Comparison of ENCODE assay signal across 8 mouse cellular contexts in the genomic region with DNA sequence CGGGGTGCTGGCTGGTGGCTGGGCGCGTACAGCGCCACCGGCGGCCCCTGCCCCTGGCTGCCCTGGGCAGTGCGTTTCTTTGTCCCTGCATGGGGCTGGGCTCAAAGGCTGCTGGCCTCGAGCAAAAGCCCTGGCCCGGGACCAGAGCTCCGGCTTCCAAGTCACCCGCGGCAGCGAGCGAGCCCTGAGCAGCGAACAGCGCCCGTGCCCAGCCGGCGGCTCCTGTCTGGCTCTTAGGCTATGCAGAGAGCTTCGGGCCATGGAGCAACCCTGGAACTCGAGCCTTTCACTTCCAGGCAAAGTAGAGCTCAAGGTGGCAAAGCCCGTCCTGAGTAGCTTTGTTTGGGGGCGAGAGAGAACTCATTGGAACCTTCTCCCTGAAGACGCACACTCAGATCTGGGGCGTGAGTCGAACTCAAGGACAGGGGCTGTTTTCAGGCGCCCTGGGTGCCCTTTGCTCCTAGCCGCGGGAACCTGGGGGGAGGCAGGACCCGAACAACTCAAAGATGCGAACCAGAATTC. TPM values are rescaled to one million over a fixed set of nuclear protein-coding genes. Genes with fewer than 3 reads are reported as not detected.
DNase-seq lines count a peak whose midpoint lies in the region; ATAC-seq and TF ChIP-seq lines count a peak whose summit lies in the region.

No protein-coding gene starts in this region.

- peak overlapping the region; percentile 63 for H3K4me3 ChIP-seq in forebrain, postnatal 0 days (ENCODE audit: low read depth, low read length)
- H3K4me3 ChIP-seq in hindbrain, embryonic 12.5 days, result peak overlapping the region; percentile 57
- H3K4me3 ChIP-seq in megakaryocyte, embryonic 14.5 days (replicated peaks), result peak overlapping the region; percentile 91
- H3K4me3 ChIP-seq in stomach, embryonic 16.5 days (replicated peaks; ENCODE audit: low read length), result peak overlapping the region; percentile 67

- H3K4me2 ChIP-seq in forebrain, postnatal 0 days (ENCODE audit: low read depth), result peak overlapping the region; percentile 96
- H3K4me2 ChIP-seq in hindbrain, embryonic 12.5 days (replicated peaks), result peak overlapping the region; percentile 96
- H3K4me2 ChIP-seq in stomach, embryonic 16.5 days (ENCODE audit: low read depth, low read length), result peak overlapping the region; percentile 91

- H3K4me1 ChIP-seq in forebrain, postnatal 0 days (ENCODE audit: insufficient read depth), result peaks cover 8% of the 10 kb centered on the region
- peaks cover 37% of the 10 kb centered on the region for H3K4me1 ChIP-seq in hindbrain, embryonic 12.5 days
- peaks cover 64% of the 10 kb centered on the region for H3K4me1 ChIP-seq in megakaryocyte, embryonic 14.5 days
- H3K4me1 ChIP-seq in stomach, embryonic 16.5 days (ENCODE audit: control insufficient read depth, insufficient read depth, low read length), result peaks cover 20% of the 10 kb centered on the region

- no peak for ATAC-seq in frontal cortex, adult (ENCODE audit: low TSS enrichment)
- ATAC-seq in cerebellum, adult (ENCODE audit: insufficient number of reproducible peaks, low FRiP score, low TSS enrichment), result 0 out of 2 replicates have a peak, but pooled peaks have one; percentile 7
- ATAC-seq in forebrain, postnatal 0 days, result no peak
- ATAC-seq in hindbrain, embryonic 12.5 days (ENCODE audit: low FRiP score), result peak; percentile 32; the same call in 1 of the 2 replicates
- peak; percentile 26; the same call in 1 of the 2 replicates for ATAC-seq in stomach, embryonic 16.5 days (ENCODE audit: insufficient read depth, low FRiP score)

- H3K27ac ChIP-seq in forebrain, postnatal 0 days (ENCODE audit: low read depth, low read length), result no peak overlapping the region
- H3K27ac ChIP-seq in hindbrain, embryonic 12.5 days, result peak overlapping the region; percentile 62; the same call in 1 of the 2 replicates
- peak overlapping the region; percentile 79 for H3K27ac ChIP-seq in stomach, embryonic 16.5 days (ENCODE audit: low read length)

- 3% methylated on average over 31 of the region's 31 CpGs for WGBS in forebrain, postnatal 0 days
- WGBS in hindbrain, embryonic 12.5 days, result 1% methylated on average over 31 of the region's 31 CpGs
- under 1% methylated on average over 31 of the region's 31 CpGs for WGBS in stomach, embryonic 16.5 days

- peaks cover 36% of the 10 kb centered on the region for H3K27me3 ChIP-seq in forebrain, postnatal 0 days (ENCODE audit: insufficient read depth, low read length)
- peaks cover 54% of the 10 kb centered on the region for H3K27me3 ChIP-seq in hindbrain, embryonic 12.5 days
- peaks cover 84% of the 10 kb centered on the region for H3K27me3 ChIP-seq in megakaryocyte, embryonic 14.5 days (replicated peaks)
- peaks cover 25% of the 10 kb centered on the region for H3K27me3 ChIP-seq in stomach, embryonic 16.5 days (ENCODE audit: control insufficient read depth, insufficient read depth, low read length)

- H3K9me3 ChIP-seq in forebrain, postnatal 0 days (ENCODE audit: low read length), result no peaks in the 10 kb centered on the region
- no peaks in the 10 kb centered on the region for H3K9me3 ChIP-seq in hindbrain, embryonic 12.5 days (replicated peaks)
- H3K9me3 ChIP-seq in megakaryocyte, embryonic 14.5 days, result 0 out of 2 replicates have a peak, but pooled peaks cover 6% of the 10 kb centered on the region
- H3K9me3 ChIP-seq in stomach, embryonic 16.5 days (replicated peaks; ENCODE audit: control insufficient read depth, low read length), result no peaks in the 10 kb centered on the region

- H3K36me3 ChIP-seq in forebrain, postnatal 0 days (ENCODE audit: insufficient read depth), result no peaks in the 10 kb centered on the region
- H3K36me3 ChIP-seq in hindbrain, embryonic 12.5 days, result no peaks in the 10 kb centered on the region
- no peaks in the 10 kb centered on the region for H3K36me3 ChIP-seq in megakaryocyte, embryonic 14.5 days (replicated peaks; ENCODE audit: low read length)
- H3K36me3 ChIP-seq in stomach, embryonic 16.5 days (ENCODE audit: control insufficient read depth, insufficient read depth, low read length), result no peaks in the 10 kb centered on the region

- intact Hi-C loops in left cerebral cortex, postnatal 4 days (cut with DNase I), result no loop called here

- TF ChIP-seq CTCF in forebrain, postnatal 0 days (IDR thresholded peaks at IDR 0.05; ENCODE audit: low read depth), result 0 out of 2 replicates have a peak, but pooled peaks have one; percentile 6

- H3K9ac ChIP-seq in forebrain, postnatal 0 days, result peak overlapping the region; percentile 40
- H3K9ac ChIP-seq in hindbrain, embryonic 12.5 days, result peak overlapping the region; percentile 73
- peak overlapping the region; percentile 80 for H3K9ac ChIP-seq in stomach, embryonic 16.5 days (ENCODE audit: low read length)

- DNase-seq in frontal cortex, postnatal 25 days (ENCODE audit: low spot score in 2 of 2), result peak; percentile 12 to 19
- peak; percentile 35 for DNase-seq in forebrain, postnatal 0 days
- peak; percentile 75 for DNase-seq in left cerebral cortex, postnatal 4 days

RNA-seq across cellular contexts. Expression of gene Fgf9, which starts 0.8 kb away (rescaled TPM):
- 6.9 and 14.8 TPM in 2 replicates for total RNA-seq in forebrain, postnatal 0 days (2014; rRNA removed)
- polyA plus RNA-seq in forebrain, postnatal 0 days (2015; fragmentation: Nextera tagmentation; extraction: Ambion mirVana), result 9.6 and 16.4 TPM in 2 replicates
- 10.3 and 12.6 TPM in 2 replicates for polyA plus RNA-seq in hindbrain, embryonic 12.5 days (2016; fragmentation: Nextera tagmentation; extraction: Ambion mirVana)
- 10 to 100 TPM; 11.8 TPM for total RNA-seq in left cerebral cortex, postnatal 4 days (2021)
- polyA plus RNA-seq in megakaryocyte, embryonic 14.5 days (2012; ENCODE audit: insufficient read depth, low replicate concordance), result not detected in 2 replicates
- polyA plus RNA-seq in stomach, embryonic 16.5 days (2015; fragmentation: Nextera tagmentation; extraction: Ambion mirVana), result 9.5 and 10.6 TPM in 2 replicates

Comparison
In these comparisons a context has a peak if more than half of its experiments do, and no peak if none do; other contexts are left out.
1. DNase-seq: peak in every context shown above with its lines; median percentile 75 in left cerebral cortex, postnatal 4 days; 35 in forebrain, postnatal 0 days; 16 in frontal cortex, postnatal 25 days.
2. ATAC-seq: peak in cerebellum, adult (single experiment), hindbrain, embryonic 12.5 days (single experiment) and stomach, embryonic 16.5 days (single experiment); none in frontal cortex, adult (single experiment) and forebrain, postnatal 0 days (single experiment).
3. RNA of gene Fgf9, which starts 0.8 kb away (polyA plus RNA-seq): 9.6 to 16.4 TPM in forebrain, postnatal 0 days, 10.3 to 12.6 TPM in hindbrain, embryonic 12.5 days and 9.5 to 10.6 TPM in stomach, embryonic 16.5 days; not detected in megakaryocyte, embryonic 14.5 days; every median in the first group is over 10 times any median in the second.
4. Peak in every context shown above with its lines, with median percentiles within 50 percentile points of each other: H3K4me2 ChIP-seq, H3K4me3 ChIP-seq and H3K9ac ChIP-seq.